Mouse (Mus musculus) urinary bladder, adult 18-20 months (tissue): Measurements from ENCODE around the gene Myl7.
A peak's percentile ranks its signal among the peaks of the same experiment; 100 is the strongest.
"Not testable (repeated sequence)": the region's sequence is repeated elsewhere in the genome, so short reads cannot be mapped to it uniquely, and the experiment has no call there.

Experiments
- DNase-seq, 2 experiments: peaks; one replicate each; pipeline ENCODE4 v3.0.0; 2022; ENCODE audit warnings: low spot score in 2 of 2, mixed read lengths in 2 of 2

Myl7 gene

DNA sequence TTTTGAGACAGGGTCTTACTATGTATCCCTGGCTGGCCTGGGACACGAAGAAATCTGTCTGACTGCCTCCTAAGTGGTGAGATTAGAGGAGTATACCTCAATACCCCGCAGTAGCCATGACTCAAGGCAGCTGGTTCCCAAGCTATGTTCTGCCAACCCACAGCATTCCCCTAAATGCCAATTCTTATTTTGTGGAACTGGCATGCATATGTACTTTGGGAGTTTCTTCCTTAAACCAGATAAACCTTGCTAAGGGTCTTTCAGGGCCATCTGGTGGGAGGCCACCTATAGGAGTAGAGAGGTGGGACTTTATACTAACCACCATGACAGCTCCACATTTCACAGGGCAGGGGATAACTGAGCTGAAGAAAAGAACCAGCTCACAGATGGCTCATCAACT, 5.3 kb upstream of the Myl7 start:
- DNase-seq: no peak

DNA sequence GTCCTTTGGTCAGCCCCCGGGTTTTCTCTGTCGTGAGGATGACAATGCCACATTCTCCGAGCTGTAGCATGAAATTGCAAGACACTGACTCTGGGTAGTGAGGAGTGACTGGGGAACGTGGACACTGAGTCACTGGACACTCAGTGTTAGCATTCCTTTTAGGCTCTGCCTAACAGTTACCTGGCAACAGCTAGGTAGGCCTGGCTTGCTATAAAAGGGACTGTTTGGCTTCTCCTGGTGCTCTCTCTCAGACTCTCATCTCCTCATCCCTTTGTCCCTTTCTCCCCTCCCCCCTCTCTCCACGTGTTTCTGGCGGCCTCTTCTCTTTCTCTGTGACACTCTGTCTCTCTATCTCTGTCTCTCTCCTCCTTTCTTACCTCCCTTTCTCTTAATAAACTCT, 3.8 kb upstream of the Myl7 start:
- no peak for DNase-seq

DNA sequence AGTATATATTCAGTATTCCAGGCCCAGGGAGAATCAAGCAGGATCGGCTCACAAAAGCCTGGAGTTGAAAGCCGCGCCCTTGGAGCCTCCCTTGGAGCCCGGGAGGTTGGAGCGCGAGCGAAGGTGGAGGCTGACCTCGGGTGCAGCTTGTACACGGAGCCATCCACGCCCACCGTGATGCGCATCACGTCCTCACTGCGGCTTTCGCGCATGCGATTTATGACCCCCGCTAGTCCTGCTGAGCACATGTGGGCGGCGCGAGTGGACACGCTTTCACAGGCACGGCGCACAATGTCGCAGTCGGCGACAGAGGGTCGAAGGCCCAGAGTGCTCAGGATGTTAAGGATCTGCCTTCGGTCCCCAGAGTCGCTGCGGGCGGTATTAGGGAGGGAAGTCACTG, 3.4 kb upstream of the Myl7 start:
- peak in 1 of 2 experiments; percentile 38 for DNase-seq

DNA sequence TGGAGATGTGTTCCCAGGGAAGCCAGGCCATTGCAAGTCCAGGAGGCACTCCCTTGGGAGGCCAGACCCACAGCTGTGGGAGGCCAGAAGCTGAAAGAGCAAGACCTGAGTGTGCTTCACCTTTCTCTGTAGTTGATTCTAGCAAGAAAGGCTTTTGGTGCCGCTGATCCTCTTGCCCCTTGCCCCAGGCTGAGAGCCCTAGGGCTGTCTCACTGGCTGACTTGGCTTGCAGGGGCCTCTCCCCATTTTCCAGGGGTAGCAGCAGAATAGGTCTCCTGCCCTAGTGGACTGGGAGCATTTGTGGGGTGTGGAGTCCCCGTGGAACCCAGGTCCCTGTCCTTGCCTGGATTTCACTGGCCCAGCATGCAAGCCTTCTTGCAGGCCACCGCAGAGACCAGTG, 2.7 kb upstream of the Myl7 start:
- no peak for DNase-seq

DNA sequence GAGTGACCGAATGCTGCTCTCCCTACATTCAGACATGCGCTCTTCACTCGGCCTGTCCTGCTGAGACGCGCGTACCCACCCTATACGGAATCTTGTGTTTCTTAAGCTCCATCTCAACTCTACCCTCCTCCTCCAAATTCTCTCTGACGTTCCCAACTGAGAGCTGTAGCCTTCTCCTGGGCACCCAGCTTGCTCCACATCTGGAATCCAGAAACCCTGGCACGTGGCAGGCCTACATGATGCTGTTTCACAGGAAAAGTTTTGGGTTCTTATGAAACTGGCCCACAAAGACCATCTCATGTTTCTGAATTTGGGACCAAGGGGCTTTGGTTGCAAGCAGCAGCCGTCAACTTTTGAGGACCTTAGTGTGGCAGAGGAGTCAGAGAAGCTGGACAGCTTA, 704 bp upstream of the Myl7 start:
- DNase-seq: no peak

DNA sequence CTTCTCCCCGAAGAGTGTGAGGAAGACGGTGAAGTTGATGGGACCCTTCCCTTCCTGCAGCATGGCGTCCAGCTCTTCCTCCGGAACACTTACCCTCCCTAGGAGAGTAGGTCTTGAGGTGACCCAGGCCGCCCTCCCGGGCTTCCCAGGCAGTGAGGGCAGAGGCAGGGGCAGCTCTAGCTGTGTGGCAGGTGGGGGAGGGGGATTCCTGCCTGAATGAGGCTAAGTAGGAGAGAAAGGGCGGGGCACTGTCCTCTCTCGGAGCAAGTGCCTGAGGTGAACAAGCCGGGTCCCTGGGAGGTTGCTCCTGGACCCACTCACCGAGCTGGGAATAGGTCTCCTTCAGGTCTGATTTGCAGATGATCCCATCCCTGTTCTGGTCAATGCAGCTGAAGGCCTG, 743 bp downstream of the Myl7 start:
- no peak for DNase-seq

DNA sequence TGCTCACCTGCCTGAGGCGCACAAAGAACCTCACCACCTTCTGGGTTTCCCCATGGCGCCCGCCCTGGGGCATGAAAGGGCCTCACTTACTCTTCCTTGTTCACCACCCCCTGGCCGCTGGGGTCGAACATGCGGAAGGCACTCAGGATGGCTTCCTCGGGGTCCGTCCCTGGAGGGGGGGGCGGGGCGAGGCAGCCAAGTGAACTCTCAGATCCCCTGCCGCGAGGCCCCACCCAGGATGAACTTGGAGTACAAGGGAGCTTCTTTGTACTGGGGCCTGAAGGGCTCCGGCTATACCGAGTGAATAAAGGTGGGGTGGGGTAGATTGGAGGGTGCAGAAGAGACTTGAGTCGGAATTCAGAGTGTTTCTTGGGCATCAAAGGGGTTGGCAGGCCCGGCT, 1.4 kb downstream of the Myl7 start:
- DNase-seq: no peak

DNA sequence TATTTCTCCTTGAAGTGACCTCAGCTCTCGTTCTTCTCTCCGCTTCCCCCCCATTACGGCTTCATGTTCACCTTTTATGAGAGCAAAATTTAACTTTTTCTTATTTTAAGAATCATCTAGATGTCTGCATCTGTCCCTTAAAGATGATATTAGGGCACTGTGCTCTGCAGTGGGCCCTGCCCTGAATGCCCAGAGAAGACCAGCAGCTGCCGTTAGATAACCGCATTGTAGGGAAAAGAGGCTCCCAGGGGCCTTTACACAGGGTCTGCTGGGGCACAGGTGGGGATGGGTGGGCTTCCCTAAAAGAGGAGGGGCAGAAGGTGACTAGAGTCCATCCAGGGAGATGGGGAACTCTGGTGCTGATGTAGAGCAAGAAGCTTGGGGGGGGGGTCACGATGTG, 4.8 kb downstream of the Myl7 start:
- DNase-seq: no peak

DNA sequence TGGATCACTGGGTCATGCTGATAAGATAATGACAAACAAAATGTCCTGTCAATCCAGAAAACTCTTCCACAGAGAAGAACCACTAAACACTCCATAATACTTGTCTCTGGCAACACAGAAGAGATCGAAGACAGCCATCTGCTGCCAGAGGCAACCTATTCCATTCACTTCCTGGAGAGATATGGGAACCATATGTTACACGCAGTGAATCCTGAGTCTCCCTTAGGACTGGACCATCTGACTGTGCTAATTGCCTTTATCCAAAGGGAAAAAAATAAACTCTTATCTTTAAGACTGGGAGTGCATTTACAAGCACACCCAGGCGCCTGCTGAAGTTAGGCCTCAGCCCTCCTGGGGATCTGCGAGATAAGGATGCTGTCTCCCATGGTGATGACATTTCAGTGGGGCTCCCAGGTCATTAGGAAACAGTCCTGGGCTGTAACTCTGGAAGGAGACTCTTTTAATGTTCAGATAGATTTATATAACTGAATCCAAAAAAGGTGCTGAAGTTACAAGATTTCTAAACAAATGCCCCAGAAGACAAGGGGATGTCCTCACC, 5.7 kb downstream of the Myl7 start:
- no peak for DNase-seq

DNA sequence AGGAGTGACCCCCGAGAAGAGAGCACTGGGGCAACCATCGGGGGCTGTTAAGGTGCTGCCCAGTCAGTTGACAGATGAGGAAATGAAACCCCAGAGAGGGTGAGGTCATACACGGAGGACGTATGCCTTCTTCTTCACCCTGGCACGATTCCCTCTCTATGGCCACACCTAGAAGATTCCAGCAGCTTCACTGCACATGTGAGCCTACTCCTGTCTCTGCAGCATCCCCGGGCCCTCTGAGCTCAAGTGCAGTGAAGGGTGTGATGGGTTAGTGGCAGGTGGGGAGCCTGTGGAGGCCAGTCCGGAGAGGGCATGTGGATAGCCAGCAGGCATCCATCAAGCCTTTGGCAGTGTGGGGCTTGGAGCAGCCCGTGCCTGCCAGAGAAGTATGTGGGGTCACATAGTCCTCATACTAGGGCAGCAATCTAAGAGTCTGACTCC, 6.4 kb downstream of the Myl7 start:
- DNase-seq: no peak

DNA sequence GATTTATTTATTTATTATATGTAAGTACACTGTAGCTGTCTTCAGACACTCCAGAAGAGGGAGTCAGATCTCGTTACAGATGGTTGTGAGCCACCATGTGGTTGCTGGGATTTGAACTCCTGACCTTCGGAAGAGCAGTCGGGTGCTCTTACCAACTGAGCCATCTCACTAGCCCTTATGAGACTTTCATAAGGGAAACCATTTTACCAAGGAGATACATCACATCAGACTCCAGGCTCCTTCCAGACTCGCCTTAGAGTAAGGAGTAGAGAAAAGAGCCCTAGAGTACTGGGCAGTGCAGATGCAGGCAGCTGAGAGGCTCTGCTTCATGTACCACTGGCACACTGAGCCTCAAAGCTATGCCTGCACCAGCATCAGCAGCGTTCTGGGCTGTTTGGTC, 10.0 kb downstream of the Myl7 start:
- DNase-seq: not testable (repeated sequence)

DNA sequence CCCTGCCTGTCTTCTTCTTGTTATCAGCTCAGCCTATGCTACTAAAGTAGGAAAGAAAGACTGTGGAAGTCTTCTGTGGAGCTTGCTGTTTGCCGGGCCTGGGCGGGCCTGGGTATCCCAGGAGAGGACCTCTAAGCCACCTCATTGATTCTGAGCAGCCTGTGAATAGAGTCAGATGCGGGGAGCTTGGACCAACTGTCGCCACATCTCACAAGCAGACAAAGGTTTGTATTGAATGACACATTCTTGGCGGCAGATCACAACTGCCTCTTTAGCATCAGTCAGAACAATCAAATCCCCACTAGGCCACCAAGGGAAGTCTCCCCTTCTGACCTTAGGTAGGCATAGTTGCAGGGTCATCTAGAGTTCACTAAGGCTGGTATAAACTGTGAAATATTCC, 11.3 kb downstream of the Myl7 start:
- no peak for DNase-seq

DNA sequence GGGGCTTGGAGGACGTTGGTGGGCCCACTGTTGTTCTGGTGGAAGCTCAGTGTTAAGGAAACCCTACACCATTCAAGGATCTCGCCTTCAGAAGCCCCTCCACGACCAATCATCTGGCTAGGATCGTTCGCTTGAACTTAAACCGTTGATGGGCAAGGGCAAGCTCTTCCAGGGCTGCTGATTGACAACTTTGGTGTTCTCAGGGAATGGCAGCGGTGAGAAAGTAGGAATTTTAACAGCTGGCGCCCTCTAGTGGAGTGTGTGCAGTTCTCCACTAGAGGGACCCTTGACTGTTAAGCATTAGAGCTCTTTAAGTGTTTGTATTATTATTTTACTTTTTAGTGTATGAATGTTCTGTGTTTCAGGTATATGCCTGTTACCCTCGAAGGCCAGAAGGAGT, 12.4 kb downstream of the Myl7 start:
- peak in 1 of 2 experiments; percentile 36 for DNase-seq

DNA sequence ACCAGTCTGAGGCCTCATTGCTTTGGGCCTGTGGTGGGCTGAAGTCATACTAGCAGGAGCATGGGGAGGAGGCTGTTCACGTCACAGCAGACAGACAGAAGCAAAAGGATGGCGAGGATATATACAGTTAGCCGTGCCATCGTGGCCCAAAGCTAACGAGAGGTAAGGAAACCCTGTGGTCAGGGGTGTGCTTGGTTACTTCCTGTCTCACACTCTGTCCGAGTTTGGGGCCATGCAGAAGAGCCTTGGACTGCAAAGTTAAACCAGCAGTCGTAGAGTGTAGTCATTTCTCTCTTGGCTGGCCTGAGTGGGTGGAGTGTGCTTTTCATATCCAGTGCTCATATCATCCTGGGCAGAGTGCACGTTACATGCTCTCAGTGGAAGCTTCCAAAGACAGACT, 16.1 kb downstream of the Myl7 start:
- no peak for DNase-seq

DNA sequence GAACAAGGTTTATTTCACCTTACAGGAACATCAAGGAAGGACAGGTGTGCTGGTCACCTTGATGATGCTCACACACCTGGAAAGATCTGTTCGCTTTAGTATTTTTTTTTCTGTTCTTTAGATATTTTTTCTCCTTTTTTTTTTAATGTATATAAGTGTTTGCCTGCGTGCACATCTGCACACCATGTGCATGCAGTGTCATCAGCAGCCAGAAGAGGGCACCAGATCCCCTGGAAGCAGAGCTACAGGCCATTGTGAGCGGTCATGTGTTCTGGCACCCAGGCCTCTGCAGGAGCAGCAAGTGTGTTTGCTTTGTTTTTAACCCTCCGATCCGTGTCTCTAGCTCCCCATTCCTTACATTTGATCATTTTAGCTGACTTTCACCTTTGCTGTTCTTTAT, 18.7 kb downstream of the Myl7 start:
- no peak for DNase-seq

DNA sequence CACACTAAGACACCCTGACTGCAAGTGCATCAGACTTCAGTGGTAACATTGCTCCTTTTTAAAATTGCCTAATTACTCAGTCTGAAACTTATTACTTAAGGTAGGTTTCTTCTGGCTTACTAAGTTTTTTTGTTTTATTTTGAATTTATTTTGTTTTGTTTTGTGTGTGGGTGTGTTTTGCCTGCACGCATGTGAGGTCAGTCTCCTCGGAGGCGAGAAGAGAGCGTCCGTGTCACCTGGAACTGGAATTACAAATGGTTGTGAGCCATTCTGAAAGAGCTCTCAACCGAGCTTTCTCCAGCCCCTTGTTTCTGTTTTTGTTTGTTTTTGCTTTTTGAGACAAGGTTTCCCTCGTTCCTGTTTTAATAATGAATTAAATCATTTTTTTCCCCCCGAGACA, 19.9 kb downstream of the Myl7 start:
- no peak for DNase-seq

DNA sequence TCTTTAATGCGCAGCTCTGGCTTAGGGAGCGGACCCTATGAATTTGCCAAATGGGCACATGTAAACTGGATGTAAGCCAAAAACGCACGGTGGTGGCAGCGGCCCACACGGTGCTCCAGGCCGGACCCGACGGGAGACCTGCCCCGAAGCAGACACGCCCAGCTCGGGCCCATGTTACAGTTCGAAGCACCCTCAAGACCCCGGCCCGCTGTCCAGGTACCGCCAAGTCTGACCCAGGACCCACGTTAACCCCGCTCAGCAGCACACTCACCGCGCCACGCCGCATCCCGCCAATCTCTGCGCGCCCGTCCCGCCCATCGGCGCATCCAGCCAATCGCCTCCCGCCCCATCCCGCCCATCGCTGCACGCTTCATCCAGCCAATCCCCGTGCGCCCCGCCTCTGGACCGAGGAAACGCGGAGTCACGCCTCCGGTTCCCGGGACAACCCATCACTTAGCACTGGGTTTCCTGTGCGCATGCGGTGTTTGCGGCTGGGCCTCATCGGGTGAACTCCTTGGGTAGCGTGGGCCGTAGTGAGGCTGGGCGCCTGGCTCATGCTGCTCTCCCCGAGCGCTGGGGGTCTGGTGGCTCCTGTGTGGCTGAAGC, 20.6 kb downstream of the Myl7 start, which contains the start of gene Pold2:
TSS of gene Pold2 (minus strand) at position 372 of the 606 bp plus-strand sequence.
- peak; percentile 92 to 96 for DNase-seq

DNA sequence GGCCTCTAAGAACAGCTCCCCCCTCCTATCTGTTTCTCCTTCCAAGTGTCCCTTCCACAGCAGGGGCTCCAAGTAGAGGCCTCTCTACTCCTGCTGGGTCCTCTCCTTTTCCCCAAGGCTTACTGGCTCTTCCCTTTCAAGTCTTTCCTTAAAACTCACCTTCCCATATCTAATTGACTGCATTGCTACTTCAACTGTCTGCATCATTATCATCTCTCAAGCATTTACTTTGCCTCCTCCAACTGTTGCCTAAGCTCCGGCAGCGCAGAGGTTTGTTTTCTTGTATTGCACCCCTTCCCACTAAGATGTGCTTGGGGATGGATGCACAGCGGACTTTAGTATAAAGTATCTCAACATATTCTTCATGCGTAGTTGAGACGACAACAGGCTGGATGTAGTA, 21.2 kb downstream of the Myl7 start:
- no peak for DNase-seq

DNA sequence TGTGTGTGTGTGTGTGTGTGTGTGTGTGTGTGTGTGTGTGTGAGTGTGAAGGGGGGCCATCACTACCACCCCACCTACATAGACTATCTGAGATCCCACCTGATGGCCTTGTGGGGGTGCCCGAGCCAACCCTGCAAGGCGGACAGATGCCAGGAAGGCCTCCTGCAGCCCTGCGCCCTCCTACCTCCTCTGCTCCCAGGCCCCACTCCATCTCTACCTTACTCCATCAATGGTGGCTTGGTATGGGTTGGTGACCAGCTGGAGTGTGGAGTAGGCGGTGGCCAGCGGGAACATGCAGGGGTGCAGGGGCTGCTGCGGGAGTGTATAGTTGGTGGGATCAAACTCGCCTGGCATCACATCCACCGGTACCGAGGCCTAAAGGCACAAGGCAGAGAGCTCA, 25.4 kb downstream of the Myl7 start:
- DNase-seq: no peak

DNA sequence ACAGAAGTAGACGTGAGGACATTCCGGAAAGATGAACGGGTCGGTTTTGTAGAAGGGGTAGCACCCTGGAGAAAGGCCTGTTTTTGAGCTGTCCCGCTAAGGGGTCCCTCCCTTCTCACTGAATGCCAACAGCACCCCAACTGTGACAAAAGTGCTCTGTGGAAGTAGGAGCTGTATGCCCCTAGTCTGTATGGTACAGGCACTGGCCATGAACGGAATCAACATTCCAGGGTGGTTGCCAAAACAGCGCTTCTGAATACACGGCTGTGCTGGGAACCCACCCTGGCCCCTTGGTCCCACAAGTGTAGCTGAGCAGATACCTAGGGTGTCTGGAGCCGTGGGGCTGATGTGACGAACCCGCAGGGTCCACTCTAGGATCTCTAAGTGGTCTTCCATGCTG, 25.9 kb downstream of the Myl7 start:
- no peak for DNase-seq

DNA sequence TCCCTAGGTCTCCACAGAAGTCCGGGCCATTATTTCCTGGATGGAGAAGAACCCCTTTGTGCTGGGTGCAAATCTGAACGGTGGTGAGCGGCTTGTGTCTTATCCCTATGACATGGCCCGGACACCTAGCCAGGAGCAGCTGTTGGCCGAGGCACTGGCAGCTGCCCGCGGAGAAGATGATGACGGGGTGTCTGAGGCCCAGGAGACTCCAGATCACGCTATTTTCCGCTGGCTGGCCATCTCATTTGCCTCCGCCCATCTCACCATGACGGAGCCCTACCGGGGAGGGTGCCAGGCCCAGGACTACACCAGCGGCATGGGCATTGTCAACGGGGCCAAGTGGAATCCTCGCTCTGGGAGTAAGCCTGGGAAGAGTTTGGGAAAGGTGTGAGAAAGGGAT, 28.5 kb downstream of the Myl7 start:
- DNase-seq: no peak

DNA sequence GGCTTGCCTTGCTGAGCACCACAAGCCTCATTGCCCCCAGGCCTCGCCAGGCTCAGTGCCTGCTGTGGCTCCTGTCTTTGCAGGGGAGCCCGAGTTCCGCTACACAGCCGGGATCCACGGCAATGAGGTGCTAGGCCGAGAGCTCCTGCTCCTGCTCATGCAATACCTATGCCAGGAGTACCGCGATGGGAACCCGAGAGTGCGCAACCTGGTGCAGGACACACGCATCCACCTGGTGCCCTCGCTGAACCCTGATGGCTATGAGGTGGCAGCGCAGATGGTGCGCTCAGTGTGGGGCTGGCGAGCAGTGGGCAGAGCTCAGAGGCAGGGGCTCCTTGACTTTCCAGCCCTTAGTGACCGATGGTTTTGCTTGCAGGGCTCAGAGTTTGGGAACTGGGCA, 29.3 kb downstream of the Myl7 start:
- no peak for DNase-seq

DNA sequence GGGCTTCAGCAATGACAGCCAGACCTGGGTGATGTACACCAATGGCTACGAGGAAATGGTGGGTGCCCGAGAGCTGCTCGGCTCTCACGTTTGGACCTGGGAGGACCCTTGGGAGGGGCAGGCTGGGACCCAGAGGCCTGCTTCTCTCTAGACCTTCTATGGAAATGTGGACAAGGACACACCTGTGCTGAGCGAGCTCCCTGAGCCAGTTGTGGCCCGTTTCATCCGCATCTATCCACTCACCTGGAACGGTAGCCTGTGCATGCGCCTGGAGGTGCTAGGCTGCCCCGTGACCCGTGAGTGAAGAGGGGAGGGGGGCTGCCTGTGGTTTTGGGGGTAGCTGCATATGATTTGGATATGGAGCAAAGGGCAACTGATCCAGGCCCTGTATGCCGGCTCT, 30.3 kb downstream of the Myl7 start:
- no peak for DNase-seq

DNA sequence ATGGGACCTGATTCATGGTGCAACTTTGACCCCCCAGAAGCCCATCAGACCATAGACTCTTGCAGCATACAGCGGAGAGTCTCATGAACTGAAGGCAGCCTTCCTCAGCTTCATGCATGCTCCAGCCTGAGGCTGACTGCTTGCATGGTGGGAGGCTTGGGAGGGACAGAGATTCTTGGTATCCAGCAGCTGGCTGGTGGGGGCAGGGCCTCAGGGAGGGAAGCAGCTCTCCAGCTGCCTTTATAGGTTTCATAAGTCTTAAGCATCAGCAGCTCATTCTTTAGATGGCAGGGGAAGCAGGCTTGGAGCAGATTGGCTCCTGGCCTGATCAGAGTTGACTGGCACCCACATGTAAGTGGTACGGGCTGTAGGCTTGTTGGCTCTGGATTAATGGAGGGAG, 31.4 kb downstream of the Myl7 start:
- DNase-seq: no peak
